Mouse (Mus musculus) cortical plate, adult 2 months (tissue): ENCODE measurements around the gene Vwa8.

Experiments used
- CTCF ChIP-seq: fragments of 200-500 bp; IDR thresholded peaks from 2 replicates; pipeline ENCODE4 v1.5.1; 2011; ENCODE audit warnings: mild to moderate bottlenecking, control low read depth, low read length; ENCODE audit not compliant: insufficient read depth; ENCODE audit errors: extremely low read depth
- POLR2A ChIP-seq: fragments of 200-500 bp; IDR thresholded peaks from 2 replicates; pipeline ENCODE4 v1.6.1; 2011; ENCODE audit warnings: mild to moderate bottlenecking, low read length, control low read depth; ENCODE audit not compliant: insufficient read depth; ENCODE audit errors: extremely low read depth

- no peak for TF ChIP-seq CTCF
- no peak for TF ChIP-seq POLR2A
Measured at GRCm38 (mm10) chr14:79204866-79205265, 356.0 kb downstream of the Vwa8 start.
